Mouse (Mus musculus): ENCODE results near the gene Rrp7a. TPM values are rescaled to one million over a fixed set of nuclear protein-coding genes. Genes with fewer than 3 reads are reported as not detected.

Rrp7a gene
- polyA plus RNA-seq, 1 experiment from 2014 or later = 39.9 TPM

GRCm38 (mm10) chr15:83084022-83084640, 38.5 kb downstream of the Rrp7a start:
- no peaks in the 10 kb centered on the region for H3K9me3 ChIP-seq (ENCODE audit: control insufficient read depth, low read length)
- H3K27ac ChIP-seq (replicated peaks) = no peak overlapping the region
- H3K4me1 ChIP-seq (replicated peaks; ENCODE audit: control insufficient read depth, insufficient read depth) = no peaks in the 10 kb centered on the region
- 51% methylated on average over 13 of the region's 13 CpGs for WGBS
- no peak overlapping the region for H3K4me3 ChIP-seq (ENCODE audit: low read depth, low read length)
- TF ChIP-seq EP300 (optimal IDR thresholded peaks at IDR 0.05) = no peak
- TF ChIP-seq CTCF (IDR thresholded peaks at IDR 0.05; ENCODE audit: low read depth) = no peak
- no peaks in the 10 kb centered on the region for H3K27me3 ChIP-seq (ENCODE audit: control insufficient read depth, insufficient read depth, low read length)
- H3K4me2 ChIP-seq (replicated peaks; ENCODE audit: low read depth) = no peak overlapping the region
- H3K36me3 ChIP-seq (ENCODE audit: control insufficient read depth, insufficient read depth, low read length) = no peaks in the 10 kb centered on the region
- no peak for DNase-seq (ENCODE audit: low spot score)
- H3K9ac ChIP-seq (ENCODE audit: low read length) = no peak overlapping the region
- no peak for ATAC-seq (ENCODE audit: low FRiP score, low TSS enrichment)

GRCm38 (mm10) chr15:83083530-83083929, 39.1 kb downstream of the Rrp7a start:
- Histone ChIP-seq H3K4me1 (replicated peaks; ENCODE audit: control insufficient read depth, insufficient read depth) (no peaks in the 10 kb centered on the region), H3K9ac (ENCODE audit: low read length) (no peak overlapping the region), H3K4me2 (replicated peaks; ENCODE audit: low read depth) (no peak overlapping the region), H3K27me3 (ENCODE audit: control insufficient read depth, insufficient read depth, low read length) (no peaks in the 10 kb centered on the region), H3K9me3 (ENCODE audit: control insufficient read depth, low read length) (no peaks in the 10 kb centered on the region), H3K36me3 (ENCODE audit: control insufficient read depth, insufficient read depth, low read length) (no peaks in the 10 kb centered on the region), H3K4me3 (ENCODE audit: low read depth, low read length) (no peak overlapping the region), H3K27ac (replicated peaks) (no peak overlapping the region)
- 73% methylated on average over 5 of the region's 5 CpGs for WGBS
- DNase-seq (ENCODE audit: low spot score) = no peak
- no peak for ATAC-seq (ENCODE audit: low FRiP score, low TSS enrichment)
- TF ChIP-seq CTCF (IDR thresholded peaks at IDR 0.05; ENCODE audit: low read depth) (no peak), EP300 (optimal IDR thresholded peaks at IDR 0.05) (no peak)

GRCm38 (mm10) chr15:83075607-83076525, 46.7 kb downstream of the Rrp7a start:
- Histone ChIP-seq H3K36me3 (ENCODE audit: control insufficient read depth, insufficient read depth, low read length) (no peaks in the 10 kb centered on the region), H3K27ac (replicated peaks) (no peak overlapping the region), H3K4me1 (replicated peaks; ENCODE audit: control insufficient read depth, insufficient read depth) (no peaks in the 10 kb centered on the region), H3K4me2 (replicated peaks; ENCODE audit: low read depth) (no peak overlapping the region), H3K27me3 (ENCODE audit: control insufficient read depth, insufficient read depth, low read length) (no peaks in the 10 kb centered on the region), H3K9me3 (ENCODE audit: control insufficient read depth, low read length) (no peaks in the 10 kb centered on the region), H3K9ac (ENCODE audit: low read length) (no peak overlapping the region), H3K4me3 (ENCODE audit: low read depth, low read length) (no peak overlapping the region)
- WGBS = 38% methylated on average over 27 of the region's 27 CpGs
- peak; percentile 63 for DNase-seq (ENCODE audit: low spot score)
- TF ChIP-seq EP300 (optimal IDR thresholded peaks at IDR 0.05) (no peak), CTCF (IDR thresholded peaks at IDR 0.05; ENCODE audit: low read depth) (no peak)
- no peak for ATAC-seq (ENCODE audit: low FRiP score, low TSS enrichment)

GRCm38 (mm10) chr15:83074179-83074578, 48.4 kb downstream of the Rrp7a start:
- no peak overlapping the region for H3K4me2 ChIP-seq (replicated peaks; ENCODE audit: low read depth)

GRCm38 (mm10) chr15:83071752-83072151, 50.8 kb downstream of the Rrp7a start:
- WGBS = 90% methylated on average over 5 of the region's 5 CpGs
- H3K27me3 ChIP-seq (ENCODE audit: control insufficient read depth, insufficient read depth, low read length) = no peaks in the 10 kb centered on the region
- H3K9ac ChIP-seq (ENCODE audit: low read length) = no peak overlapping the region
- H3K4me2 ChIP-seq (replicated peaks; ENCODE audit: low read depth) = no peak overlapping the region
- H3K9me3 ChIP-seq (ENCODE audit: control insufficient read depth, low read length) = no peaks in the 10 kb centered on the region
- H3K4me1 ChIP-seq (replicated peaks; ENCODE audit: control insufficient read depth, insufficient read depth) = no peaks in the 10 kb centered on the region
- H3K36me3 ChIP-seq (ENCODE audit: control insufficient read depth, insufficient read depth, low read length) = no peaks in the 10 kb centered on the region
- H3K4me3 ChIP-seq (ENCODE audit: low read depth, low read length) = no peak overlapping the region
- H3K27ac ChIP-seq (replicated peaks) = no peak overlapping the region
- DNase-seq (ENCODE audit: low spot score) (no peak), ATAC-seq (ENCODE audit: low FRiP score, low TSS enrichment) (no peak)
- TF ChIP-seq CTCF (IDR thresholded peaks at IDR 0.05; ENCODE audit: low read depth) (peak; percentile 44; the same call in 1 of the 2 replicates), EP300 (optimal IDR thresholded peaks at IDR 0.05) (no peak)

More at GRCm38 (mm10) chr15:83074179-83074578, 48.4 kb downstream of the Rrp7a start:
- DNase-seq (ENCODE audit: low spot score) (no peak), ATAC-seq (ENCODE audit: low FRiP score, low TSS enrichment) (no peak)
- Histone ChIP-seq H3K9ac (ENCODE audit: low read length) (no peak overlapping the region), H3K36me3 (ENCODE audit: control insufficient read depth, insufficient read depth, low read length) (no peaks in the 10 kb centered on the region), H3K9me3 (ENCODE audit: control insufficient read depth, low read length) (no peaks in the 10 kb centered on the region), H3K4me1 (replicated peaks; ENCODE audit: control insufficient read depth, insufficient read depth) (no peaks in the 10 kb centered on the region), H3K27me3 (ENCODE audit: control insufficient read depth, insufficient read depth, low read length) (no peaks in the 10 kb centered on the region), H3K27ac (replicated peaks) (no peak overlapping the region), H3K4me3 (ENCODE audit: low read depth, low read length) (no peak overlapping the region)
- no peak for TF ChIP-seq CTCF (IDR thresholded peaks at IDR 0.05; ENCODE audit: low read depth)
- no peak for TF ChIP-seq EP300 (optimal IDR thresholded peaks at IDR 0.05)
- WGBS = 72% methylated on average over 4 of the region's 4 CpGs

GRCm38 (mm10) chr15:83070942-83071341, 51.7 kb downstream of the Rrp7a start:
- 0 out of 2 replicates have a peak, but pooled peaks have one; percentile 55 for ATAC-seq (ENCODE audit: low FRiP score, low TSS enrichment)
- no peaks in the 10 kb centered on the region for H3K9me3 ChIP-seq (ENCODE audit: control insufficient read depth, low read length)

More at GRCm38 (mm10) chr15:83070942-83071341, 51.7 kb downstream of the Rrp7a start:
- Histone ChIP-seq H3K4me1 (replicated peaks; ENCODE audit: control insufficient read depth, insufficient read depth) (no peaks in the 10 kb centered on the region), H3K27me3 (ENCODE audit: control insufficient read depth, insufficient read depth, low read length) (no peaks in the 10 kb centered on the region), H3K27ac (replicated peaks) (no peak overlapping the region), H3K9ac (ENCODE audit: low read length) (no peak overlapping the region), H3K4me2 (replicated peaks; ENCODE audit: low read depth) (no peak overlapping the region), H3K36me3 (ENCODE audit: control insufficient read depth, insufficient read depth, low read length) (no peaks in the 10 kb centered on the region), H3K4me3 (ENCODE audit: low read depth, low read length) (no peak overlapping the region)
- WGBS = 32% methylated on average over 3 of the region's 3 CpGs
- DNase-seq (ENCODE audit: low spot score) = no peak
- TF ChIP-seq EP300 (optimal IDR thresholded peaks at IDR 0.05) = no peak
- no peak for TF ChIP-seq CTCF (IDR thresholded peaks at IDR 0.05; ENCODE audit: low read depth)

Data from stomach, postnatal 0 days (tissue).